Mouse (Mus musculus): ENCODE results near the gene Zfp651. TPM values are rescaled to one million over a fixed set of nuclear protein-coding genes. Genes with fewer than 3 reads are reported as not detected.

Zfp651 gene
- polyA plus RNA-seq, 1 experiment from 2014 or later, result 5.9 TPM

GRCm38 (mm10) chr9:121819073-121819770, 60.1 kb downstream of the Zfp651 start:
- no peaks in the 10 kb centered on the region for H3K27me3 ChIP-seq (ENCODE audit: control insufficient read depth, insufficient read depth, low read length)
- H3K36me3 ChIP-seq (ENCODE audit: control insufficient read depth, insufficient read depth, low read length), result no peaks in the 10 kb centered on the region
- no peak overlapping the region for H3K9ac ChIP-seq (ENCODE audit: low read length)
- WGBS, result 81% methylated on average over 9 of the region's 9 CpGs
- no peak overlapping the region for H3K4me3 ChIP-seq (ENCODE audit: low read depth, low read length)
- no peak overlapping the region for H3K27ac ChIP-seq (ENCODE audit: low read depth, low read length)
- ATAC-seq (ENCODE audit: low FRiP score) (no peak), DNase-seq (ENCODE audit: low spot score, missing footprints) (peak; percentile 69)
- H3K4me1 ChIP-seq (ENCODE audit: control insufficient read depth, insufficient read depth, low read length), result no peaks in the 10 kb centered on the region
- H3K4me2 ChIP-seq, result no peak overlapping the region
- no peaks in the 10 kb centered on the region for H3K9me3 ChIP-seq (ENCODE audit: control insufficient read depth, low read length)

DNA sequence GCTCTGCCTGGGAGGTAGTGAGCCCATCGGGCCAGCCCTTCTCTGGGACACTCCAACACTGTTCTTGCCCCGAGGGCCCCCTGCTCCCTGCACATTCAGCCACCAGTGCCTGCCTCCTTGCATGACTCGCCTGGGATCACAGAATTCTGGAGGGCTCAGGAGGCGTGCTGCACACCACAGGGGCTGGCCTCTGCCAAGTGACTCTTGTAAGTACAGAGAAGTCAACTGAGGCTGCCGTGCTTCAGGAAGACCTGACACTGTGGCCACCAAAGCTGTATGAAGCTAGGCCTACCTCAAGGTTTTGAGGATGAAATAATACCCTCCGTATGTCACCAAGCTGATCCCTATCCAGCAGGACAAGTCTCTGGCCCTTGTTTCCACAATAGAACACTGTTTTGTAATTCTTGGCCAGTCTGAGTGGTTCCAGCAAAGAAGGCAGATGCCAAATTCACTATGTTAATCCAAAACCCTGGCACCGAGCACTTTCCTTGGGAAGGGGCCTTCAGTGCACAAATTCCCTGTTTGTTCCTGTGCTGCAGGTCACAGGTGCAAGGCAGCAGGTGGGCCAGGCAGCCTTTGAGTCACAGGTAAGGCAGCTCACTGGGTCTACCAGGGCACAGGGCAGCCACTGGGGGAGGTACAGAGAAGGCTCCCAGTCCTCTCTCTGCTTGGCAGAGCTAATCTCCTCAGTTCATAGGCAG, 60.8 kb downstream of the Zfp651 start:
- 63% methylated on average over 7 of the region's 7 CpGs for WGBS
- DNase-seq (ENCODE audit: low spot score, missing footprints) (peak; percentile 35), ATAC-seq (ENCODE audit: low FRiP score) (no peak)
- Histone ChIP-seq H3K9ac (ENCODE audit: low read length) (no peak overlapping the region), H3K4me1 (ENCODE audit: control insufficient read depth, insufficient read depth, low read length) (no peaks in the 10 kb centered on the region), H3K4me3 (ENCODE audit: low read depth, low read length) (no peak overlapping the region), H3K27me3 (ENCODE audit: control insufficient read depth, insufficient read depth, low read length) (no peaks in the 10 kb centered on the region), H3K4me2 (no peak overlapping the region), H3K27ac (ENCODE audit: low read depth, low read length) (no peak overlapping the region), H3K36me3 (ENCODE audit: control insufficient read depth, insufficient read depth, low read length) (no peaks in the 10 kb centered on the region), H3K9me3 (ENCODE audit: control insufficient read depth, low read length) (no peaks in the 10 kb centered on the region)

GRCm38 (mm10) chr9:121820765-121821164, 61.6 kb downstream of the Zfp651 start:
- ATAC-seq (ENCODE audit: low FRiP score), result no peak
- no peak for DNase-seq (ENCODE audit: low spot score, missing footprints)
- Histone ChIP-seq H3K4me1 (ENCODE audit: control insufficient read depth, insufficient read depth, low read length) (no peaks in the 10 kb centered on the region), H3K36me3 (ENCODE audit: control insufficient read depth, insufficient read depth, low read length) (no peaks in the 10 kb centered on the region), H3K9me3 (ENCODE audit: control insufficient read depth, low read length) (no peaks in the 10 kb centered on the region), H3K9ac (ENCODE audit: low read length) (no peak overlapping the region), H3K27ac (ENCODE audit: low read depth, low read length) (no peak overlapping the region), H3K4me2 (no peak overlapping the region), H3K27me3 (ENCODE audit: control insufficient read depth, insufficient read depth, low read length) (no peaks in the 10 kb centered on the region), H3K4me3 (ENCODE audit: low read depth, low read length) (no peak overlapping the region)
- WGBS, result 73% methylated on average over 5 of the region's 5 CpGs

Other genes starting within 250 kb of the Zfp651 start
- gene Lyzl4, start 117.2 kb upstream of the Zfp651 start, polyA plus RNA-seq (2014; fragmentation: Nextera tagmentation; extraction: Ambion mirVana), result 0.22 TPM in 1 of 2 replicates, not detected in the other
- 0.41 and 0.44 TPM in 2 replicates for gene Vipr1, start 116.6 kb upstream of the Zfp651 start, polyA plus RNA-seq (2014; fragmentation: Nextera tagmentation; extraction: Ambion mirVana)
- 16.9 and 18.2 TPM in 2 replicates for gene Sec22c, start 53.8 kb upstream of the Zfp651 start, polyA plus RNA-seq (2014; fragmentation: Nextera tagmentation; extraction: Ambion mirVana)
- gene Ss18l2, start 49.0 kb upstream of the Zfp651 start, polyA plus RNA-seq (2014; fragmentation: Nextera tagmentation; extraction: Ambion mirVana), result 100 and 106 TPM in 2 replicates
- gene Nktr, start 40.2 kb upstream of the Zfp651 start, polyA plus RNA-seq (2014; fragmentation: Nextera tagmentation; extraction: Ambion mirVana), result 61.6 and 70.4 TPM in 2 replicates
- gene Klhl40, start 18.3 kb downstream of the Zfp651 start, polyA plus RNA-seq (2014; fragmentation: Nextera tagmentation; extraction: Ambion mirVana), result 0.11 and 0.16 TPM in 2 replicates
- not detected in 2 replicates for gene Hhatl, start 33.2 kb downstream of the Zfp651 start, polyA plus RNA-seq (2014; fragmentation: Nextera tagmentation; extraction: Ambion mirVana)
- gene Ccdc13, start 80.1 kb downstream of the Zfp651 start, polyA plus RNA-seq (2014; fragmentation: Nextera tagmentation; extraction: Ambion mirVana), result 1.5 and 2.0 TPM in 2 replicates
- gene Higd1a, start 99.0 kb downstream of the Zfp651 start, polyA plus RNA-seq (2014; fragmentation: Nextera tagmentation; extraction: Ambion mirVana), result 159 and 170 TPM in 2 replicates
- gene Ackr2, start 139.0 kb downstream of the Zfp651 start, polyA plus RNA-seq (2014; fragmentation: Nextera tagmentation; extraction: Ambion mirVana), result 1.6 and 1.7 TPM in 2 replicates
- not detected in 2 replicates for gene Cyp8b1, start 157.0 kb downstream of the Zfp651 start, polyA plus RNA-seq (2014; fragmentation: Nextera tagmentation; extraction: Ambion mirVana)
- 0.23 and 0.52 TPM in 2 replicates for gene Fam198a, start 191.7 kb downstream of the Zfp651 start, polyA plus RNA-seq (2014; fragmentation: Nextera tagmentation; extraction: Ambion mirVana)
- gene Pomgnt2, start 237.8 kb downstream of the Zfp651 start, polyA plus RNA-seq (2014; fragmentation: Nextera tagmentation; extraction: Ambion mirVana), result 8.9 and 9.7 TPM in 2 replicates